Mouse (Mus musculus) urinary bladder, postnatal 0 days (tissue): ENCODE measurements around the gene Asap2. TPM values are rescaled to one million over a fixed set of nuclear protein-coding genes. Genes with fewer than 3 reads are reported as not detected.

Experiments used
- polyA plus RNA-seq: library from polyadenylated mRNA; unstranded; fragments of >200 nt; fragmentation: Nextera tagmentation; extraction: Ambion mirVana; gene quantifications from 2 replicates; pipeline ENCODE4 v1.2.1, GENCODE M21; 2015

Asap2 gene
- 3.2 and 4.9 TPM in 2 replicates for polyA plus RNA-seq

DNA sequence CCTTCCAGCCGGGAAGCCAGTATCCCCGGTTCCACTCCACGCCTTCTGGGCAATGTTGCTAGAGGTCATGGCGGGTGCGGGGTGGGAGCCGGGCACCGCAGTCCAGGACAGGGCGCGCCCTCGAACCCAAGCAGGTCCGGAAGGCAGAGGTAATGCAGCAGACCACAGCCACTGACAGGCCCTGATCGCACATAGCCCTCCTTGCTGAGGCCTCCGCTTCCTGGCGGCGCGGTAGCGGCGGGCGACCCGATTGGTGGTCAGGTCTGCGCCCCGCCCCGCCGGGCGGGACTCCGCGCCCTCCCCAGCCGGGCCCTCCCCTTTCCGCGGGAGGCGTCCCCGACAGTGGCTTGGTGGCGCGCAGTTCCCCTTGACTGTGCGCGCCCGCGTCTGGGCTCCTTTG lies at the start of gene Asap2:
TSS of gene Asap2 (plus strand) at position 328 of the 400 bp plus-strand sequence.

DNA sequence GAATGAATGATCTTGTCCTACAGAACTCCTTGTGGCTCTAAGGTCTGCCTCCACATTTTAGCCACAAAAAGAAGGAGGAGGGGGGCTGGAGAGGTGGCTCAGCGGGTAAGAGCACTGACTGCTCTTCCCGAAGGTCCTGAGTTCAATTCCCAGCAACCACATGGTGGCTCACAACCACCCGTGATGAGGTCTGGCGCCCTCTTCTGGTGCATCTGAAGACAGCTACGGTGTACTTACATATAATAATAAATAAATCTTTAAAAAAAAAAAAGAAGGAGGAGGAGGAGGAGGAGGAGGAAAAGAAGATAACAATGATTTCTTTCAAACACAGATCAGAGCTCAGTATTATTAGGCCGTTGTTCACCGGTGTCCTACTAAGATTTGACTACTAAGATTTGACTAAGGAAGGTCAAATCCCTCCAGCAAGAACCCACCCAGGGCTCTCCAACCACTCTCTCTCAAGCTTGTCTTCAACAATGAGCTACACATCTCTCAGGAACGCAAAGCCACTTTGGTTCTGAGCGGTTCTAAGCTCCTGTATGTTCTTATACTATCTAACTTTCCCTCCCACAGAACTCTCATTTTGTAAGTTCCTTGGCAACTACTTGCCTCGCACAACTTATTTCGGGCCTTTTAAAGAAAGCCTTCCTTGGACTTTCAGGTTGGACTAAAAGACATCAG lies 294.6 kb downstream of the Asap2 start, which contains the start of gene Cpsf3:
TSS of gene Cpsf3 (plus strand) at position 631 of the 681 bp plus-strand sequence.

DNA sequence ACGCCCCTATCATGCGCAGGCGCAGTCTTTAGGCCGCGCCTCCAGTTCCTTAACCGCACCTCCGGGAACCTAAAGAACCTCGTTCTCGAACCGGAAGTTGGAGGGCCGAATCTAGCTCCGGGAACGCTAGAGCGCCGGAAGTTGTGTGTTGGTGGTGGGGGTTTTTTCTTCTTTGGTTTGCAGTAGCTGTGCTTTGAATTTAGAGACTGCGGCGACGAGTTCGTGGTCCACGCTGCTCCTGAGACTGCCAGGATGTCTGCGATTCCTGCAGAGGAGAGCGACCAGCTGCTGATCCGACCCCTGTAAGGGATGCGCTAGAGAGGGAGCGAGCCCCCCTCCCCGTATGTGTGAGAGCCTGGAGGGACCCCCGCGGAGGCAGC lies 296.0 kb downstream of the Asap2 start, which contains the start of gene Itgb1bp1:
TSS of gene Itgb1bp1 (minus strand) at position 42 of the 380 bp plus-strand sequence.

DNA sequence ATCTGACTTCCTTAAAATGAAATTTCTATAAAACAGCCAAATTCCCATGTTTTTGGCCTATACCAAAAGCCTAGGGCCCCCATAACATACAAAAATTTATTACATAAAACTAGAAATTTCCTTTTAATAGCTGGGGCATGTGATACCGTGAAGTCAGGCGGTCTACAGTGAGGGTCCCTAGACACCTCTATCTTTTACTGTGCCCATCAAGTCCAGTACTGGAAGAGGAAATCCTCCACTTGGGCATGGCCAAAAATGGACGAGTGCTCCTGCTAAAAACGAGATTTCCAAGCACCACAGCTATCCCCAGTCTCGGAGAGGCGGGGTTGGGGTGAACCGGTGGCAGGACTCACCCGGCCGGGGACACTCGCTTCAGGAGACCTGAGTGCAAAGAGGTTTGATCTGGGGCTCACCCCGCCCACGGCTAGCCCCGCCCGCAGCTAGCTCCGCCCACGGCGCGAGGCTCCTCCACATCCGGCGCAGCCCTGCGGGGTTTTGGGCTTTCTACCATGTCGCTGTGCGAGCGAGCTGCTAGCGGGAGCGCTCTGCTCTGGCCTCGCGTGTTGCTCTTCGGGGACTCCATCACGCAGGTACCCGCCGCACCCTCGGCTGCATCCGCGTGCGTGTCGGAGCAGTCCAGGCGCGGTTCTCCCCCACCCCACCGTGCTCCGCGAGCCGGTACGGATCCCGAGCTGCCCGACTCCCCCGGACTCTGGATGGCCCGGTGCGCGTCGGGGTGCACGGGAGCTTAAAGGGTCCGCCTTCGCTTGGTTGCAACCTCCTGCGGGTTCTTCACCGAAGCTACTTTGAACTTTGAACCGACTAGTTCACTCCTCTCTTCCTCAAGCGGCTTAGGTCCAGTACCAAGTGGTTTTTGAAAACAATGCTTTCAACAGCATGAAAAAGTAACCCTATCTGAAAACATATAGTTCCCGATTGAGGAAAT lies 325.9 kb downstream of the Asap2 start, which contains the start of gene Iah1:
TSS of gene Iah1 (plus strand) at position 467 of the 946 bp plus-strand sequence.

